15 mouse cellular contexts compared by ENCODE assay signal in genomic region chr3:144089790-144090256, GRCm38 (mm10).
DNase-seq lines count a peak whose midpoint lies in the region; ATAC-seq lines count a peak whose summit lies in the region.
"Had no signal": no experiment of that assay in that cellular context is flagged by ENCODE, and none has a peak within 500 bp of the region (broad histone marks: within the 10 kb centered on the region; RNA-seq: fewer than 3 reads in every experiment).

No protein-coding gene starts in this region.

- H3K4me2 ChIP-seq in embryonic facial prominence, embryonic 14.5 days (ENCODE audit: low read depth, low read length), result no peak overlapping the region
- no peak overlapping the region for H3K4me2 ChIP-seq in intestine, embryonic 15.5 days (replicated peaks)
- H3K4me2 ChIP-seq: heart, embryonic 12.5 days; limb, embryonic 13.5 days; midbrain, embryonic 13.5 days had no signal

- peak; percentile 80 for ATAC-seq in embryonic facial prominence, embryonic 14.5 days (ENCODE audit: low read depth)
- ATAC-seq in intestine, embryonic 15.5 days, result peak; percentile 76
- ATAC-seq: midbrain, embryonic 13.5 days had no signal

- no peaks in the 10 kb centered on the region for H3K9me3 ChIP-seq in embryonic facial prominence, embryonic 14.5 days (ENCODE audit: control insufficient read depth, low read length)
- no peaks in the 10 kb centered on the region for H3K9me3 ChIP-seq in embryonic facial prominence, embryonic 10.5 days
- H3K9me3 ChIP-seq in intestine, embryonic 15.5 days, result no peaks in the 10 kb centered on the region
- H3K9me3 ChIP-seq: heart, embryonic 12.5 days; hindbrain, embryonic 10.5 days; limb, embryonic 13.5 days; midbrain, embryonic 13.5 days had no signal

- no peaks in the 10 kb centered on the region; the same call in 1 of the 2 replicates for H3K4me1 ChIP-seq in embryonic facial prominence, embryonic 14.5 days (ENCODE audit: control insufficient read depth, insufficient read depth, low read length)
- peaks cover 4% of the 10 kb centered on the region; the same call in 1 of the 2 replicates for H3K4me1 ChIP-seq in embryonic facial prominence, embryonic 10.5 days
- peaks cover 3% of the 10 kb centered on the region; the same call in 1 of the 2 replicates for H3K4me1 ChIP-seq in intestine, embryonic 15.5 days (replicated peaks)
- H3K4me1 ChIP-seq: hindbrain, embryonic 10.5 days; midbrain, embryonic 13.5 days had no signal

- H3K9ac ChIP-seq in embryonic facial prominence, embryonic 14.5 days (ENCODE audit: low read depth, low read length), result no peak overlapping the region
- H3K9ac ChIP-seq in intestine, embryonic 15.5 days, result no peak overlapping the region
- H3K9ac ChIP-seq: heart, embryonic 12.5 days; limb, embryonic 13.5 days; midbrain, embryonic 13.5 days had no signal

- H3K27me3 ChIP-seq in embryonic facial prominence, embryonic 14.5 days (replicated peaks; ENCODE audit: control insufficient read depth, insufficient read depth, low read length), result no peaks in the 10 kb centered on the region
- no peaks in the 10 kb centered on the region for H3K27me3 ChIP-seq in embryonic facial prominence, embryonic 10.5 days (replicated peaks; ENCODE audit: low read depth, poor library complexity, severe bottlenecking)
- no peaks in the 10 kb centered on the region for H3K27me3 ChIP-seq in intestine, embryonic 15.5 days (replicated peaks)
- H3K27me3 ChIP-seq: heart, embryonic 12.5 days; midbrain, embryonic 13.5 days had no signal

- H3K36me3 ChIP-seq in embryonic facial prominence, embryonic 14.5 days (ENCODE audit: control insufficient read depth, insufficient read depth, low read length), result no peaks in the 10 kb centered on the region
- H3K36me3 ChIP-seq in embryonic facial prominence, embryonic 10.5 days (replicated peaks), result no peaks in the 10 kb centered on the region
- no peaks in the 10 kb centered on the region for H3K36me3 ChIP-seq in intestine, embryonic 15.5 days
- H3K36me3 ChIP-seq: heart, embryonic 12.5 days; hindbrain, embryonic 10.5 days; limb, embryonic 13.5 days; midbrain, embryonic 13.5 days had no signal

- DNase-seq in embryonic facial prominence, embryonic 14.5 days (ENCODE audit: low spot score), result peak; percentile 70
- DNase-seq in embryonic facial prominence, embryonic 10.5 days (ENCODE audit: low spot score), result no peak
- DNase-seq in spleen, postnatal 36 days (ENCODE audit: low spot score in 2 of 2), result peak; percentile 23 to 26
- no peak for DNase-seq in spleen, postnatal 10 days (ENCODE audit: low spot score in 2 of 2)
- peak; percentile 11 for DNase-seq in thymus, postnatal 4 days
- no peak for DNase-seq in adrenal gland, adult 18-20 months (ENCODE audit: low spot score in 2 of 2)
- no peak for DNase-seq in adrenal gland, postnatal 25 days
- DNase-seq: adrenal gland, adult 8-10 months; gastrocnemius, postnatal 25 days; kidney, adult 9 months had no signal

- no peak overlapping the region for H3K4me3 ChIP-seq in embryonic facial prominence, embryonic 14.5 days (ENCODE audit: low read depth, low read length)
- H3K4me3 ChIP-seq in embryonic facial prominence, embryonic 10.5 days, result no peak overlapping the region
- no peak overlapping the region for H3K4me3 ChIP-seq in intestine, embryonic 15.5 days (replicated peaks)
- H3K4me3 ChIP-seq: heart, embryonic 12.5 days; hindbrain, embryonic 10.5 days; limb, embryonic 13.5 days; midbrain, embryonic 13.5 days had no signal

- no peak overlapping the region for H3K27ac ChIP-seq in embryonic facial prominence, embryonic 14.5 days (replicated peaks; ENCODE audit: low read depth, low read length)
- no peak overlapping the region for H3K27ac ChIP-seq in embryonic facial prominence, embryonic 10.5 days (replicated peaks)
- no peak overlapping the region for H3K27ac ChIP-seq in intestine, embryonic 15.5 days
- H3K27ac ChIP-seq: hindbrain, embryonic 10.5 days; limb, embryonic 13.5 days; midbrain, embryonic 13.5 days had no signal

- 52% methylated on average over 8 of the region's 8 CpGs for WGBS in embryonic facial prominence, embryonic 14.5 days
- 62% methylated on average over 8 of the region's 8 CpGs for WGBS in embryonic facial prominence, embryonic 10.5 days
- 28% methylated on average over 8 of the region's 8 CpGs for WGBS in intestine, embryonic 15.5 days

Comparison
In these comparisons a context has a peak if more than half of its experiments do, and no peak if none do; other contexts are left out.
1. DNase-seq: peak in embryonic facial prominence, embryonic 14.5 days (single experiment), spleen, postnatal 36 days (2 of 2) and thymus, postnatal 4 days (single experiment); none in embryonic facial prominence, embryonic 10.5 days (single experiment), spleen, postnatal 10 days (0 of 2), adrenal gland, adult 18-20 months (0 of 2) and adrenal gland, postnatal 25 days (single experiment).